Mouse (Mus musculus) forebrain, postnatal 0 days (tissue): ENCODE data around the gene Lrp1. TPM values are rescaled to one million over a fixed set of nuclear protein-coding genes. Genes with fewer than 3 reads are reported as not detected.
A peak's percentile ranks its signal among the peaks of the same experiment; 100 is the strongest.

Source experiments
- ATAC-seq: fragments of 200-750 bp; cut with Nextera tagmentation; 2 replicates; pipeline ENCODE4 v1.8.0; 2017; ENCODE audit warnings: mild to moderate bottlenecking, moderate library complexity
- DNase-seq: peaks from one replicate; pipeline ENCODE4 v3.0.0-alpha.2; 2015
- H3K27ac ChIP-seq: fragments of 300-500 bp; sonication (generic); 2 replicates; pipeline ENCODE4 v1.5.1; 2014; ENCODE audit warnings: low read depth, mild to moderate bottlenecking, antibody characterized with exemption, low read length, moderate library complexity, mixed read lengths
- H3K27me3 ChIP-seq: fragments of 300-500 bp; sonication (generic); 2 replicates; pipeline ENCODE4 v1.6.1; 2014; ENCODE audit warnings: mild to moderate bottlenecking, low read length, mixed read lengths; ENCODE audit not compliant: insufficient read depth
- H3K36me3 ChIP-seq: fragments of 300-500 bp; sonication (generic); 2 replicates; pipeline ENCODE4 v1.6.1; 2014; ENCODE audit warnings: mild to moderate bottlenecking, moderate library complexity; ENCODE audit not compliant: insufficient read depth
- H3K4me1 ChIP-seq: fragments of 300-500 bp; sonication (generic); 2 replicates; pipeline ENCODE4 v1.6.1; 2014; ENCODE audit warnings: antibody characterized with exemption; ENCODE audit not compliant: insufficient read depth
- H3K4me2 ChIP-seq: fragments of 300-500 bp; sonication (generic); 2 replicates; pipeline ENCODE4 v1.6.1; 2014; ENCODE audit warnings: low read depth, mild to moderate bottlenecking, moderate library complexity
- H3K4me3 ChIP-seq: fragments of 300-500 bp; sonication (generic); 2 replicates; pipeline ENCODE4 v1.5.1; 2014; ENCODE audit warnings: low read depth, low read length, mixed read lengths
- H3K9ac ChIP-seq: fragments of 300-500 bp; sonication (generic); 2 replicates; pipeline ENCODE4 v1.6.1; 2014; ENCODE audit warnings: mild to moderate bottlenecking
- H3K9me3 ChIP-seq: fragments of 300-500 bp; sonication (generic); 2 replicates; pipeline ENCODE4 v1.6.1; 2016; ENCODE audit warnings: low read length
- CTCF ChIP-seq: sonication (generic); IDR thresholded peaks from 2 replicates; pipeline ENCODE4 v1.5.1; 2016; ENCODE audit warnings: antibody characterized with exemption, control low read depth, low read depth
- WGBS: fragments of 180-500 bp; shearing (Covaris S2); extraction: QIAGEN DNeasy Blood & Tissue Kit; methylation state at CpG from one replicate; pipeline ENCODE4 v1.1.7; 2014; 5-methylcytosine and 5-hydroxymethylcytosine counted together
- polyA plus RNA-seq: library from polyadenylated mRNA; unstranded; fragments of >200 nt; fragmentation: Nextera tagmentation; extraction: Ambion mirVana; gene quantifications from 2 replicates; pipeline ENCODE4 v1.2.1, GENCODE M21; 2015
- total RNA-seq: library from RNA; depleted of rRNA; stranded (reverse); fragments of >200 nt; gene quantifications from 2 replicates; pipeline ENCODE4 v1.2.3, GENCODE M21; 2014; rRNA removed

Lrp1 gene
- total RNA-seq (183 and 228 TPM in 2 replicates), polyA plus RNA-seq (42.2 and 70.4 TPM in 2 replicates)

DNA sequence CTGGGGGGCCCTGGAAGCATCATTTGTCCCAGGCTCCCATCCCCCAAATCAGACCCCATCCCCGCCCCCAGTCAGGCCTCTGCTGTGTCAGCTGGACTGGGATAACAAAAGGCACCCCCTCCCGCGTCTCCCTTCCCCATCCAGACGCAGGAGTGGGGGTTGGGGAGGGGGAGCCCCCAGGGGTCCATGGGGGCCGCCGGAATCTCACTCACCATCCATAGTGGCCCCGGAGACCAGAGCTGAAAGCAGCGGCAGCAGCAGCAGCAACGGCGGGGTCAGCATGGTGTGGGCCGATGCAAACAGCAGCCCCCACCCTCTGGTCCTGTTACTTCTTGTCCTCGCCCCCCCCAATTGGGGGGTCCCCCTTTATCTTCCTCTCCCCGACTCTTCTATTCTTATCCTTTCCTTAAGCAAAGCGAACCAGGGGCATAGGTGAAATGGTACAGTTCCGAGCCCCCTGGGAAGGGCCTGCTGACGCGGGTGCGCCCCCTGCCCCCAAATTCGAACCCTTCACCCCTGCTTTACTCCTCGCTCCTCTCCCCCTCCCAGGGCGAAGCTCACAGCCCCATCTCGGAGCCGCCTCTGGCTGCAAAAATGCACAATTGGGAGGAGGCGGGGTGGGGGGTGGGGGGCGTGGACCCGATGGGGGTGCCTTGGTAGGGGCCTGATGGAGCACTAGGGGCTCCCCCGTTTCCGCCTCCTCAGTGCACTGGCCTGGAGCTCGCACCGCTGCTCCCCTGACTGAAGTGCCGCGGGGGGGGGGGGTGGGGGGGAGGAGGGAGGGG lies at the start of gene Lrp1:
Lrp1 (minus strand) TSS at position 743 of the 785 bp plus-strand sequence.
- WGBS = under 1% methylated on average over 21 of the region's 32 CpGs
- DNase-seq = peak; percentile 72
- peak; percentile 71 for ATAC-seq

DNA sequence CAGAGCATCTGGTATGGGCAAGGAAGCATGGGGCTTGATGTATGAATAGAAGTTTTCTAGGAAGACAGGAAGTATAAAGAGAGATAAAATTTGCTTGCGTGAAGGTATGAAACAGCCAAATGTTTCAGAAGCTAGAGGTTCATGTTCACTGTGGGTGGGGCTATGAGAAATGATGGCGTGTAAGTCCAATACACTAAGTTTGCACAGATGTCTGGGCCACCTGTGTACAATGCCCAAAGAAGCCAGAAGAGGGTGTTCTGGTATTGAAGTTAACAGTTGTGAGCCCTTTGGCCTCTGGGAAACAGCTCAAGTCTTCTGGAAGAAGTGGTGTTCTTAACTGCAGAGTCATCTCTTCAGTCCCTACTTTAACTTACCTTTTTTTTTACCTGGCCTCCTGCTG lies 49.2 kb upstream of the Lrp1 start:
- Histone ChIP-seq H3K9me3 (no peaks in the 10 kb centered on the region), H3K9ac (no peak overlapping the region), H3K27me3 (0 out of 2 replicates have a peak, but pooled peaks cover 4% of the 10 kb centered on the region), H3K4me1 (peaks cover 20% of the 10 kb centered on the region), H3K4me3 (no peak overlapping the region), H3K36me3 (no peaks in the 10 kb centered on the region), H3K27ac (no peak overlapping the region), H3K4me2 (no peak overlapping the region)
- 93% methylated on average over 2 of the region's 2 CpGs for WGBS
- no peak for TF ChIP-seq CTCF
- ATAC-seq = no peak
- no peak for DNase-seq

More for the DNA sequence above, at the start of gene Lrp1:
- peak within 1 kb of the TSS; percentile 85 for H3K27ac ChIP-seq
- no peaks in the 10 kb centered on the region for H3K36me3 ChIP-seq
- H3K27me3 ChIP-seq = no peaks in the 10 kb centered on the region
- peak within 1 kb of the TSS; percentile 92 for H3K4me2 ChIP-seq
- H3K9ac ChIP-seq = peak within 1 kb of the TSS; percentile 96
- peaks cover 34% of the 10 kb centered on the region for H3K4me1 ChIP-seq
- no peaks in the 10 kb centered on the region for H3K9me3 ChIP-seq
- peak within 1 kb of the TSS; percentile 90 for H3K4me3 ChIP-seq
- TF ChIP-seq CTCF = peak; percentile 14; the same call in 1 of the 2 replicates

DNA sequence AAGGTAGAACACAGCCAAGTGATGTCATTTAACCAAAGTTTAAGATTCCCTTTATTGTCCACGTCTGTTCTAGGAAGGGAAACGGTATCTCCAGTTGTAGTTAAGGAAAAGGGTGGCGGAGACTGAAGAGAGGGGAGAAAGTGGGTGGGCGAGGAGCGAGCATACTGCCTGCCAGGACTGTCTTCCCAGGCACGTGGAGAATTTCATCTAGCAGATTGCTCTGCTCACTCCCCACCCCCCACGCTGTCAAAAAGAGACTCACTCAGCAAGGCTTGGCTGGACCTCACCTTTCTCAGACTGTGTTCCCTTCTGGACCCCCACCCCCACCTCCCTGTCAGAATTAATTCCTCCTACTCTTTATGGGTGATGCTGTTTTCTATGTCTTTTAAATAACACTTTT lies 48.2 kb upstream of the Lrp1 start:
- H3K36me3 ChIP-seq = no peaks in the 10 kb centered on the region
- no peak for ATAC-seq
- peaks cover 13% of the 10 kb centered on the region; the same call in 1 of the 2 replicates for H3K27me3 ChIP-seq
- H3K4me1 ChIP-seq = peaks cover 20% of the 10 kb centered on the region
- peak; percentile 46 for DNase-seq
- H3K9me3 ChIP-seq = no peaks in the 10 kb centered on the region
- no peak overlapping the region; the same call in 1 of the 2 replicates for H3K27ac ChIP-seq
- no peak for TF ChIP-seq CTCF
- peak overlapping the region; percentile 88 for H3K4me2 ChIP-seq
- H3K4me3 ChIP-seq = no peak overlapping the region
- H3K9ac ChIP-seq = peak overlapping the region; percentile 6; the same call in 1 of the 2 replicates
- 23% methylated on average over 7 of the region's 7 CpGs for WGBS

DNA sequence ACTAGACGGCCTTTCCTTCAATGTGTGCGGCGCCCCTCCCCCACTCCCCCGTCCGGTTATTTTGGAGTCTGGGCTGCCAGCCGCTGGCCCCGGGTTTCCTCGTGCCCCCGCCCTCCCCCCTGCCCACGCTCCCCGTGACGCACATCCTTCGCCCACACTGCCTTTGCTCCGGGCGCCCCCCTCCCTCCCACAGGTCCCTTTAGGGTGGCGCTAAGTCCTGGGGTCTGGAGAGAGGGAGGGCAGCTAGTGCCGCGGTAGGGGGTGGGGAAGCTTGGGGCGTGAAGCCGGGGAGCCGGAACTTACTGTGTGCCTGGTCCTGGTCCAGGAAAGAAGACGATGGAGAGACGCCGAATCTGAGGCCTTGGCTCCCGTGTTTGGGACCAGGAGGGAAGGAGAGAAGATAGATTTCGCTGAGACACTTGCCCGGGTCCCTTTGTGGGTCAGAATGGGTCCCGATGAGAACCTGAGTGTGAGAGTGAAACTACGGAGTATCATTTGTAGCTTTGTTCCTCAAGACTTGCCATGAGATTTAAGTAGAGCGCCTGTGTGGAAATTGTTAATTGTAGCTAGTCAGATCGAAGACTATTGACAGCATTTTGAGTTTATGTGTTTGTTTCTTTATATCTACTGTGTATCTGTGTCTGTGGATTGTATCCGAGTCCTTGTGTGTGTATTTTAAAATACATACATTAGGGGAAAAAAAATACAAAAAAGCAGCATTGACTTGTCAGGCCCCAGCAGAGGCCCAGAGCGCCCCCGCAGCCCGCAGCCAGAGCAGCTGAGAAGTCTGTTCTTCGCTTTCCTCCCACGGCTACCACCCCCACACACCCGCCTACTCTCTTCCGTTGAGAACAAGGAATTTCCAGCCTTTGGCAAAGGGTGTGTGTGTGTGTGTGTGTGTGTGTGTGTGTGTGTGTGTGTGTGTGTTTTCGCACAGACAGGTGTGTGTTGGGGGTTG lies 47.4 kb upstream of the Lrp1 start, which contains the start of gene Nab2:
Nab2 (minus strand) TSS at position 476 of the 958 bp plus-strand sequence.
- TF ChIP-seq CTCF = 0 out of 2 replicates have a peak, but pooled peaks have one; percentile 31
- Histone ChIP-seq H3K27me3 (peaks cover 19% of the 10 kb centered on the region), H3K9ac (peak within 1 kb of the TSS; percentile 57), H3K4me2 (peak within 1 kb of the TSS; percentile 88), H3K4me3 (peak within 1 kb of the TSS; percentile 66), H3K4me1 (peaks cover 20% of the 10 kb centered on the region), H3K36me3 (no peaks in the 10 kb centered on the region), H3K27ac (peak within 1 kb of the TSS; percentile 84), H3K9me3 (no peaks in the 10 kb centered on the region)
- DNase-seq = peak; percentile 75
- ATAC-seq = peak; percentile 58; the same call in 1 of the 2 replicates
- 3% methylated on average over 37 of the region's 40 CpGs for WGBS

DNA sequence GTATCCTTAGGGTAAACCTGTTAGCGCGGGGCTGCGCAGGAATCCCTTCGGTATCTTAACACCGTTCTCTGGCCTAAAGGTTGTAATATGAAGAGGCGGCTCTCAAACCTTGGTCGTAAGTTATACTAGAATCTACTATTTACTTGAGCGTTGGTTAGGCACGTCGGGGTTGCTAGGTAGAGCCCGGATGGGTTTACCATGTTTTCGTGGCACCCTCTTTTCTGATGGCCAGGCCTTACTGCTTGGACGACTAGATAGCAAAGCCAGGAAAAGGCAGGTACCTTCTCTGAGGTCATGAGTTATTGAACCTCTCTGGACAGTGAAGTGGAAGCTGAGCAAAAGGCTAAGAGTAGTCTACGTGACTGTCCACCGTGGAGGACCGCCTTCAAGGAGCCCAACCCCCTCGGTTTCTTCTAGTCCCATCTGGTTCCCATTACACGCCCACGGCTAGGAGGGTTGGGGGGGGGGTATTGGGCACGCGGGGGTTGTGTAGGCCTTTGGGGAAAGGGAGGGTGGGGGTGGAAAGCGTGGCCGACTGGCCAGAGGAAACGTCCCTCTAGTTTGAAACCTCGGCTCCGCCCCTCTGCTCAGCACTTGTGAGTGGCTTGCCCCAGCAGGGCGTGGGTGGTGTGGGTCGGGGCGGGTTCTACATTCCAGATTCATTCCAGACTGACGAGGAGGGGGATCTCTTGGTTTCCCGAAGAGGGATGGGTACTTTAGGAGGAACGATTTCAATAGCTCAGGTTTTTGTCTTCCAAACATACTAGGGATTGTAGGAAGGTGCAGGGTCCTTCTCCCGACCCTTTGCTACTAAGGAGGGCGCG lies 46.5 kb upstream of the Lrp1 start:
- no peak for TF ChIP-seq CTCF
- peak overlapping the region; percentile 66 for H3K4me3 ChIP-seq
- peak overlapping the region; percentile 62 for H3K9ac ChIP-seq
- no peaks in the 10 kb centered on the region for H3K36me3 ChIP-seq
- 5% methylated on average over 35 of the region's 35 CpGs for WGBS
- H3K27me3 ChIP-seq = peaks cover 25% of the 10 kb centered on the region
- peak; percentile 62 for DNase-seq
- H3K4me1 ChIP-seq = peaks cover 20% of the 10 kb centered on the region
- H3K27ac ChIP-seq = peak overlapping the region; percentile 84
- peak overlapping the region; percentile 88 for H3K4me2 ChIP-seq
- no peaks in the 10 kb centered on the region for H3K9me3 ChIP-seq
- peak; percentile 30 for ATAC-seq
